Mouse (Mus musculus) intestine, embryonic 16.5 days (tissue): ENCODE results near the gene Trdmt1. TPM values are rescaled to one million over a fixed set of nuclear protein-coding genes. Genes with fewer than 3 reads are reported as not detected.

Experiments used
- ATAC-seq: fragments of 200-750 bp; cut with Nextera tagmentation; 2 replicates; pipeline ENCODE4 v1.8.0; 2017; ENCODE audit warnings: moderate TSS enrichment, moderate library complexity
- H3K27ac ChIP-seq: fragments of 300-500 bp; sonication (generic); 2 replicates; pipeline ENCODE4 v1.5.1; 2014; ENCODE audit warnings: mild to moderate bottlenecking, low read length
- H3K27me3 ChIP-seq: fragments of 300-500 bp; sonication (generic); replicated peaks from 2 replicates; pipeline ENCODE4 v1.6.1; 2014; ENCODE audit warnings: low read length, control low read depth, mixed read lengths; ENCODE audit not compliant: control insufficient read depth, insufficient read depth
- H3K36me3 ChIP-seq: fragments of 300-500 bp; sonication (generic); 2 replicates; pipeline ENCODE4 v1.6.1; 2014; ENCODE audit warnings: low read length, control low read depth; ENCODE audit not compliant: control insufficient read depth, insufficient read depth
- H3K4me1 ChIP-seq: fragments of 300-500 bp; sonication (generic); 2 replicates; pipeline ENCODE4 v1.6.1; 2014; ENCODE audit warnings: low read length, control low read depth, mixed read lengths; ENCODE audit not compliant: control insufficient read depth, insufficient read depth
- H3K4me2 ChIP-seq: fragments of 300-500 bp; sonication (generic); 2 replicates; pipeline ENCODE4 v1.6.1; 2014; ENCODE audit warnings: low read depth, low read length, control low read depth
- H3K4me3 ChIP-seq: fragments of 300-500 bp; sonication (generic); 2 replicates; pipeline ENCODE4 v1.5.1; 2014; ENCODE audit warnings: mild to moderate bottlenecking, low read length
- H3K9ac ChIP-seq: fragments of 300-500 bp; sonication (generic); 2 replicates; pipeline ENCODE4 v1.6.1; 2014; ENCODE audit warnings: low read depth, low read length
- H3K9me3 ChIP-seq: fragments of 300-500 bp; sonication (generic); 2 replicates; pipeline ENCODE4 v1.6.1; 2016; ENCODE audit warnings: low read length, control low read depth; ENCODE audit not compliant: control insufficient read depth
- WGBS: fragments of 180-500 bp; shearing (Covaris S2); extraction: QIAGEN DNeasy Blood & Tissue Kit; methylation state at CpG from one replicate; pipeline ENCODE4 v1.1.7; 2014; 5-methylcytosine and 5-hydroxymethylcytosine counted together
- polyA plus RNA-seq: library from polyadenylated mRNA; unstranded; fragments of >200 nt; fragmentation: Nextera tagmentation; extraction: Ambion mirVana; gene quantifications from 2 replicates; pipeline ENCODE4 v1.2.1, GENCODE M21; 2015

The Trdmt1 gene
- polyA plus RNA-seq, 1 experiment from 2014 or later, result 6.8 TPM

DNA sequence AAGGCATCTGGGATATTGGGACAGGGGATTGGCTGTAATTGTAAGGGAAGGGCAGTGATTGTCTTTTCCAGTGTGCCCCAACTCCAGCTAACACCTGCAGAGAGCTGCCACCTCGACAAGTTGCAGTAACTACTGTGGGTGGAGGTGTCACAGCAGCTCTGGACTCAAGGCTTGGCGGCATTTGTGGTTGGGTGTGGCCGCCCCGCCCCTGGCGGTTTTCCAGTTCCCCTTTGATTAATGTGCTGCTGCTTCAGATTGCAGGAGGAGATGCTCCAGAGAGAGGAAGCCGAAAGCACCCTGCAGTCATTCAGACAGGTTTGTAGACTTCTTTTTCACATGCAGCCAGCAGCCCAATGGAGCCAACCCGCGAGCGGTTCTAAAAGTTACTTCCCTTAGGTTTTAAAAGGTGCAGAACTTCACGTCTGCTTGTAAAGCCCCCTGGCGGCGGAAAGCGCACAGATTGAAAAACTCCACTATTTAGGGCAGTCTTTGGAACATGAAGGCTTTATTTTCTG, 30.9 kb upstream of the Trdmt1 start:
- ATAC-seq, result peak; percentile 32
- Histone ChIP-seq H3K4me1 (peaks cover 11% of the 10 kb centered on the region; the same call in 1 of the 2 replicates), H3K4me3 (peak overlapping the region; percentile 63), H3K4me2 (peak overlapping the region; percentile 69), H3K9ac (peak overlapping the region; percentile 80), H3K27ac (peak overlapping the region; percentile 96), H3K9me3 (no peaks in the 10 kb centered on the region), H3K27me3 (no peaks in the 10 kb centered on the region), H3K36me3 (peaks cover 6% of the 10 kb centered on the region; the same call in 1 of the 2 replicates)
- under 1% methylated on average over 13 of the region's 13 CpGs for WGBS

DNA sequence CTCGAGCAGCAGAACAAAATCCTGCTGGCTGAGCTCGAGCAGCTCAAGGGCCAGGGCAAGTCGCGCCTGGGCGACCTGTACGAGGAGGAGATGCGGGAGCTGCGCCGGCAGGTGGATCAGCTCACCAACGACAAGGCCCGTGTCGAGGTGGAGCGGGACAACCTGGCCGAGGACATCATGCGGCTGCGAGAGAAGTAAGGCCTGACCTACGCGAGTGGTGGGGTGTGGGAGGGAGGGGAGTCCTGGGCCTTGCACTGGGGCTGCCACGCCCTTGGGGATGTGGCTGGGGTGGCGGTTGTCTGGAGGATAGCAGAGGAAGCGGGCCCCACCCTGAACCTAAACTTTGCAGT, 30.3 kb upstream of the Trdmt1 start:
- Histone ChIP-seq H3K27me3 (no peaks in the 10 kb centered on the region), H3K4me1 (peaks cover 11% of the 10 kb centered on the region; the same call in 1 of the 2 replicates), H3K4me3 (peak overlapping the region; percentile 63), H3K27ac (peak overlapping the region; percentile 96), H3K4me2 (peak overlapping the region; percentile 69), H3K9ac (peak overlapping the region; percentile 80), H3K36me3 (peaks cover 4% of the 10 kb centered on the region; the same call in 1 of the 2 replicates), H3K9me3 (no peaks in the 10 kb centered on the region)
- ATAC-seq, result peak; percentile 31
- under 1% methylated on average over 21 of the region's 21 CpGs for WGBS

DNA sequence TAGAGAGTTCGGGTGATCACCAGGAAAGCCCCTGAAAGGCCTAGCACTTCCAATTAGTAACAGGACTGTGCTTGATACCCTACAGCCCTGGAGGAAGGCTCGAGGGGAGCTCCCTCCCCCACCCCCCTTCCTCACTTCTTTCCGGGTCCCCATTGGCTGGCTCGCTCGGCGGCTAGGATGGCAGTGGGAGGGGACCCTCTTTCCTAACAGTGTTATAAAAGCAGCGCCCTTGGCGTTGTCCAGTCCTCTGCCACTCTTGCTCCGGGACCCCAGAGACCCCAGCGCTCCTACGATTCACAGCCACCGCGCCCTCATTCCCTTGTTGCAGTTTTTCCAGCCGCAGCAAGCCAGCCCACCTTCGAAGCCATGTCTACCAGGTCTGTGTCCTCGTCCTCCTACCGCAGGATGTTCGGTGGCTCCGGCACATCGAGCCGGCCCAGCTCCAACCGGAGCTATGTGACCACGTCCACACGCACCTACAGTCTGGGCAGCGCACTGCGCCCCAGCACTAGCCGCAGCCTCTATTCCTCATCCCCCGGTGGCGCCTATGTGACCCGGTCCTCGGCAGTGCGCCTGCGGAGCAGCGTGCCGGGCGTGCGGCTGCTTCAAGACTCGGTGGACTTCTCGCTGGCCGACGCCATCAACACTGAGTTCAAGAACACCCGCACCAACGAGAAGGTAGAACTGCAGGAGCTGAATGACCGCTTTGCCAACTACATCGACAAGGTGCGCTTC, 29.8 kb upstream of the Trdmt1 start:
- no peaks in the 10 kb centered on the region for H3K27me3 ChIP-seq
- H3K27ac ChIP-seq, result peak overlapping the region; percentile 96
- peaks cover 11% of the 10 kb centered on the region; the same call in 1 of the 2 replicates for H3K4me1 ChIP-seq
- peaks cover 2% of the 10 kb centered on the region; the same call in 1 of the 2 replicates for H3K36me3 ChIP-seq
- peak overlapping the region; percentile 80 for H3K9ac ChIP-seq
- under 1% methylated on average over 45 of the region's 46 CpGs for WGBS
- H3K4me3 ChIP-seq, result peak overlapping the region; percentile 63
- no peaks in the 10 kb centered on the region for H3K9me3 ChIP-seq
- peak; percentile 90 for ATAC-seq
- peak overlapping the region; percentile 69 for H3K4me2 ChIP-seq

DNA sequence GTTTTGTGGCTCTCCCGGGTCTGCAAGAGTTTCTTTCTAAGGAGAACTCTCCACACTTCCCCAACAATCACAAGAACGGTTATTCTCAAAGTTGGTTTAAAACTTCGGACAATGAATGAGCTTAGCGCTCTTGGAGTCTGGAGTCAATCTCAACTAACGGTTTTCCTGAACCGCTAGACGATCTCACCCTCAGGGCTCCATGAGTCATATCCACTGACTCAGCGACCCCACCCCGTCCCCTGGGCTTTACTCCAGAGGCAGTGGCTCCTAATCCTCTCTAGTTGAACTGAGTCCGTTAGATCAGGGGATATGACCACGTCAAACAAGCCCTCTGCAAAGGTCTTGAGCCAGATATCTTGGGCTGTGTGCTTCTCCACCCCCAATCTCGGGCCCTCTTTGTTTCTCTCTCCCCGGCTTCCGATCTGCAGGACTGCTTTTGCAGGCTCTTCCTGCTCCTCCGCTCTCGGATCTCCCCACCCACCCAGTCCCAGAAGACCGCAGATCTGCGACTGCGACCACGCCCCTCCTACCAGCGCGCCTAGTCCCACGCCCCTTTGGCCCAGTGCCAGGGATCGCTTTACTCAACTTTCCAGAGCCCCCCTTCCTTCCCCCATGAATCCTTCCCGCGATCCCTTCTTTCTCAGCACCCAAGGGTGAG, 29.1 kb upstream of the Trdmt1 start, which contains the start of gene Vim:
Vim (plus strand) TSS at position 520 of the 658 bp plus-strand sequence.
- Histone ChIP-seq H3K9ac (peak within 1 kb of the TSS; percentile 80), H3K27ac (peak within 1 kb of the TSS; percentile 96), H3K4me3 (peak within 1 kb of the TSS; percentile 63), H3K36me3 (peaks cover 2% of the 10 kb centered on the region; the same call in 1 of the 2 replicates), H3K4me1 (peaks cover 11% of the 10 kb centered on the region; the same call in 1 of the 2 replicates), H3K4me2 (peak within 1 kb of the TSS; percentile 69), H3K27me3 (no peaks in the 10 kb centered on the region), H3K9me3 (no peaks in the 10 kb centered on the region)
- ATAC-seq, result peak; percentile 92
- WGBS, result under 1% methylated on average over 26 of the region's 26 CpGs

DNA sequence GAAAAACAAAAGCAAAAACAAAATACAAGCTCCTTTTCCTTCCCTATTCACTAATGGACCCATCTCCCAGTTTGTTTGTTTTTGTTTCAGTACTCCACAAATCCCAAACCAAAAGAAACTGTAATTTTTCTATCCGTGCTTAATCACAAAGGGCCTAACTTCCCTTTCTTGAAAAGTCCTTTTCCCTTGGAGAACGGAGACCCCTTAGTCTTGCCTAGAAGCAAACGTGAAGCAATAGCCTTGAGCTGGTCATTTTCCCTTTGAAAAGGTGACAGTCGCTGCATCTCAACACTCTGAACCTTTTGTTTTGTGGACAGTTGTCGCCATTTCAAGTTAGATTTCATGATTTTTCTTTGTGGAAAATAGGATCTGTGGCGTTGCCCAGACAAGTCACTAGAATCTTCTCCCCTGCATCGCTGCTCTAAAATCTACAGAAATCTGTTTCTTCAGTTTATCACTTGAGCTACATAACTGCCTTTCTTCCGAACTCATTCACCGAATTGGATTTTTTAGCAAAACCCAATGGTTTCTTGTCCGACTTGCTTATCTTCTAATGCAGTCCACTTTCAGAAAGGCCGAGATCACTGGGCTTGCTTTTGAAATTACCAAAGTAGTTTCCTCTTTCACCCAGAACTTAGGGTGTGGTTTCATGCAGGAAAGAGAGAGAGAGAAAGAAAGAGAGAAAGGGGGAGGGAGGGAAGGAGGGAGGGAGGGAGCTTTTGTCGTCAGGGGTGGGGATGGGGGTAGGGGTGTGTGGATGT, 28.4 kb upstream of the Trdmt1 start:
- peaks cover 2% of the 10 kb centered on the region; the same call in 1 of the 2 replicates for H3K36me3 ChIP-seq
- peak overlapping the region; percentile 80 for H3K9ac ChIP-seq
- peak overlapping the region; percentile 69 for H3K4me2 ChIP-seq
- no peaks in the 10 kb centered on the region for H3K9me3 ChIP-seq
- peaks cover 11% of the 10 kb centered on the region; the same call in 1 of the 2 replicates for H3K4me1 ChIP-seq
- H3K27me3 ChIP-seq, result no peaks in the 10 kb centered on the region
- peak overlapping the region; percentile 96 for H3K27ac ChIP-seq
- peak; percentile 8 for ATAC-seq
- peak overlapping the region; percentile 63 for H3K4me3 ChIP-seq
- WGBS, result 14% methylated on average over 12 of the region's 12 CpGs

DNA sequence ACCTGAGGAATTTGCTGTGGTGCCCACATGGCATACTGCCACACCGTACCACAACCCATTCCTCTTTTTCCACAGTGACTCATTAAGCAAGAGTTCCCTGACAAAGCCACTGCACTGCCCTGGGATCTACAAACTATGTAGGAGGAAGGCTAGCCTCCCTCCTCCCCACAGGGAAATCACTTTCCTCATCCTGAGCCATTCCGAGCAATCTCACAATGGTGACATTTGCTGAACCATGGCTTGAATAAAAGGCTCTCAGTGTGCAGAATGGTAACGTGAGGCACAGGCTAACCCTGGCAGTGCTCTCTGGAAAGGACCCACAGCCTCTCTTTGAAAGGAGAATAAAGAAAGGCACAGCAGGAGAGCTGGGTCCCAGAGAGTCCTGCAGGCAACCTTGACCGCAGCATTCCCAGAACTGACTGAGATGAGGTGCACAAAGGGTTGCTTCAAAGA, 27.7 kb upstream of the Trdmt1 start:
- H3K4me3 ChIP-seq, result no peak overlapping the region
- H3K27ac ChIP-seq, result no peak overlapping the region
- WGBS, result 42% methylated on average over 4 of the region's 4 CpGs
- H3K4me2 ChIP-seq, result no peak overlapping the region
- peaks cover 11% of the 10 kb centered on the region; the same call in 1 of the 2 replicates for H3K4me1 ChIP-seq
- H3K36me3 ChIP-seq, result no peaks in the 10 kb centered on the region; the same call in 1 of the 2 replicates
- no peak overlapping the region for H3K9ac ChIP-seq
- no peaks in the 10 kb centered on the region for H3K9me3 ChIP-seq
- ATAC-seq, result no peak
- no peaks in the 10 kb centered on the region for H3K27me3 ChIP-seq

DNA sequence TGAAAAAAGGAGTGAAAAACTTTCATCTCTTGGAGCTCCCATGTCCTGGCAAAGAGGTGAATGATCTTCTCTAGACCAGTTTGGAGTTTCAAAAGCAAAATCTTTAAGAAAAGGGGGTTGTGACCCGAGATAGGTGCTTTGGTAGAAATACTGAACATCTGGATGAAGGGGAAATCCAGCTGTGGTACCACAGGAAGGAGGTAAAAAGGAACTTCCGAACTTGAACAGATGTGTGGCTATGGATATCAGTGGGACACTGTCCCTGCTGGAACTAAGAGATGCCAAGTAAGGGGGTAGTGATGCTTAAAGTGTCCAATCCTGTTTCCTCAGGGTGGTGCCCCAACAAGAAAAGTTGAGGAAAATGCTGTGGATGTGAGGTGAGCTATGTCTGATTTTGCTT, 25.7 kb upstream of the Trdmt1 start:
- ATAC-seq, result no peak
- Histone ChIP-seq H3K36me3 (no peaks in the 10 kb centered on the region), H3K9ac (no peak overlapping the region), H3K9me3 (no peaks in the 10 kb centered on the region), H3K27me3 (no peaks in the 10 kb centered on the region), H3K4me1 (0 out of 2 replicates have a peak, but pooled peaks cover 5% of the 10 kb centered on the region), H3K4me2 (no peak overlapping the region), H3K4me3 (no peak overlapping the region), H3K27ac (no peak overlapping the region)
- 75% methylated on average over 2 of the region's 2 CpGs for WGBS

DNA sequence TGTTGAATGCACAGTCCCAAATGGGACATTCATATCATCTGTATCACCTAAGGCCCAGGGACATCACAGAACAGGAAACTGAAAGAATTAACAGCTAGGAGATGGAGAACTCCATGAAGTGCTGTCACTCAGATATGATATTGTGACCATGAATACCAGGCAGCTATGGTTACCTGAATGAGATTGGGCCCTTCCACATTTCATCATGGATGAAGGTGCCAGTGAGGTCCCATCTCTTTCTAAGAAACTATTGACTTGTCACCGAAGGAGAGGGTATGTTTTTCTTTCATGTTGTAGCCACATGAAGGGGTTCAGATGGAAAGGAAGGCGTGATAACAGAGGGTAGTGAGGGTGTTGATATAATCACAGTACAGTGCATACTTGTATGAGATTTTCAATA, 15.9 kb upstream of the Trdmt1 start:
- no peaks in the 10 kb centered on the region for H3K4me1 ChIP-seq
- no peaks in the 10 kb centered on the region for H3K36me3 ChIP-seq
- WGBS, result 91% methylated on average over 2 of the region's 2 CpGs
- H3K27ac ChIP-seq, result no peak overlapping the region
- no peaks in the 10 kb centered on the region for H3K9me3 ChIP-seq
- no peak overlapping the region for H3K4me3 ChIP-seq
- ATAC-seq, result no peak
- no peaks in the 10 kb centered on the region for H3K27me3 ChIP-seq
- H3K9ac ChIP-seq, result no peak overlapping the region
- H3K4me2 ChIP-seq, result no peak overlapping the region
